Comparison of ENCODE assay signal across 8 mouse cellular contexts in genomic region chr9:64339361-64339760, GRCm38 (mm10). TPM values are rescaled to one million over a fixed set of nuclear protein-coding genes. Genes with fewer than 3 reads are reported as not detected.
A peak's percentile ranks its signal among the peaks of the same experiment; 100 is the strongest.
DNase-seq lines count a peak whose midpoint lies in the region; ATAC-seq and TF ChIP-seq lines count a peak whose summit lies in the region.

No protein-coding gene starts in this region.

- TF ChIP-seq CTCF in liver, postnatal 0 days (IDR thresholded peaks at IDR 0.05; ENCODE audit: low read depth), result no peak

- ATAC-seq in liver, embryonic 11.5 days (replicated peaks; ENCODE audit: low FRiP score), result no peak
- no peak for ATAC-seq in liver, postnatal 0 days
- no peak for ATAC-seq in embryonic facial prominence, embryonic 14.5 days (ENCODE audit: low read depth)
- ATAC-seq in intestine, embryonic 16.5 days, result no peak
- ATAC-seq in neural tube, embryonic 14.5 days (ENCODE audit: low read depth), result no peak

- peaks cover 9% of the 10 kb centered on the region for H3K4me1 ChIP-seq in liver, embryonic 11.5 days (replicated peaks; ENCODE audit: control insufficient read depth, insufficient read depth, low read length)
- peaks cover 6% of the 10 kb centered on the region for H3K4me1 ChIP-seq in liver, postnatal 0 days (ENCODE audit: insufficient read depth)
- peaks cover 4% of the 10 kb centered on the region; the same call in 1 of the 2 replicates for H3K4me1 ChIP-seq in embryonic facial prominence, embryonic 14.5 days (ENCODE audit: control insufficient read depth, insufficient read depth, low read length)
- H3K4me1 ChIP-seq in intestine, embryonic 16.5 days (ENCODE audit: control insufficient read depth, insufficient read depth, low read length), result peaks cover 5% of the 10 kb centered on the region; the same call in 1 of the 2 replicates
- H3K4me1 ChIP-seq in neural tube, embryonic 14.5 days (ENCODE audit: control insufficient read depth, insufficient read depth, low read length), result peaks cover 10% of the 10 kb centered on the region; the same call in 1 of the 2 replicates

- peak overlapping the region; percentile 82; the same call in 1 of the 2 replicates for H3K4me3 ChIP-seq in liver, embryonic 11.5 days (ENCODE audit: low read depth, low read length)
- no peak overlapping the region for H3K4me3 ChIP-seq in liver, postnatal 0 days (ENCODE audit: low read depth, low read length)
- 0 out of 2 replicates have a peak overlapping the region, but pooled peaks have one; percentile 62 for H3K4me3 ChIP-seq in embryonic facial prominence, embryonic 14.5 days (ENCODE audit: low read depth, low read length)
- peak overlapping the region; percentile 72; the same call in 1 of the 2 replicates for H3K4me3 ChIP-seq in intestine, embryonic 16.5 days (ENCODE audit: low read length)
- no peak overlapping the region for H3K4me3 ChIP-seq in neural tube, embryonic 14.5 days (ENCODE audit: low read depth, low read length)

- no peaks in the 10 kb centered on the region for H3K27me3 ChIP-seq in liver, embryonic 11.5 days (replicated peaks; ENCODE audit: control insufficient read depth, insufficient read depth, low read length)
- no peaks in the 10 kb centered on the region for H3K27me3 ChIP-seq in liver, postnatal 0 days (ENCODE audit: insufficient read depth, low read length)
- no peaks in the 10 kb centered on the region for H3K27me3 ChIP-seq in embryonic facial prominence, embryonic 14.5 days (replicated peaks; ENCODE audit: control insufficient read depth, insufficient read depth, low read length)
- H3K27me3 ChIP-seq in intestine, embryonic 16.5 days (replicated peaks; ENCODE audit: control insufficient read depth, insufficient read depth, low read length), result no peaks in the 10 kb centered on the region
- no peaks in the 10 kb centered on the region for H3K27me3 ChIP-seq in neural tube, embryonic 14.5 days (ENCODE audit: control insufficient read depth, insufficient read depth, low read length)

- no peaks in the 10 kb centered on the region for H3K9me3 ChIP-seq in liver, embryonic 11.5 days (ENCODE audit: control insufficient read depth, low read length)
- H3K9me3 ChIP-seq in liver, postnatal 0 days (ENCODE audit: low read length), result no peaks in the 10 kb centered on the region
- H3K9me3 ChIP-seq in embryonic facial prominence, embryonic 14.5 days (ENCODE audit: control insufficient read depth, low read length), result no peaks in the 10 kb centered on the region
- H3K9me3 ChIP-seq in intestine, embryonic 16.5 days (ENCODE audit: control insufficient read depth, low read length), result no peaks in the 10 kb centered on the region
- H3K9me3 ChIP-seq in neural tube, embryonic 14.5 days (ENCODE audit: control insufficient read depth, low read length), result no peaks in the 10 kb centered on the region

- no peak for TF ChIP-seq EP300 in liver, postnatal 0 days (IDR thresholded peaks at IDR 0.05; ENCODE audit: low read depth)

- H3K4me2 ChIP-seq in liver, embryonic 11.5 days, result peak overlapping the region; percentile 92
- no peak overlapping the region; the same call in 1 of the 2 replicates for H3K4me2 ChIP-seq in liver, postnatal 0 days (ENCODE audit: low read depth, low read length)
- peak overlapping the region; percentile 55 for H3K4me2 ChIP-seq in embryonic facial prominence, embryonic 14.5 days (ENCODE audit: low read depth, low read length)
- peak overlapping the region; percentile 90 for H3K4me2 ChIP-seq in intestine, embryonic 16.5 days (ENCODE audit: low read depth, low read length)
- peak overlapping the region; percentile 76; the same call in 1 of the 2 replicates for H3K4me2 ChIP-seq in neural tube, embryonic 14.5 days (ENCODE audit: low read depth, low read length)

- 61% methylated on average over 8 of the region's 8 CpGs for WGBS in liver, embryonic 11.5 days
- 73% methylated on average over 8 of the region's 8 CpGs for WGBS in liver, postnatal 0 days (ENCODE audit: insufficient replicate concordance)
- 22% methylated on average over 8 of the region's 8 CpGs for whole genome bisulfite sequencing in embryonic facial prominence, embryonic 14.5 days
- 44% methylated on average over 8 of the region's 8 CpGs for WGBS in intestine, embryonic 16.5 days
- 23% methylated on average over 8 of the region's 8 CpGs for WGBS in neural tube, embryonic 14.5 days

- H3K36me3 ChIP-seq in liver, embryonic 11.5 days (ENCODE audit: control insufficient read depth, insufficient read depth, low read length), result 0 out of 2 replicates have a peak, but pooled peaks cover 5% of the 10 kb centered on the region
- peaks cover 19% of the 10 kb centered on the region for H3K36me3 ChIP-seq in liver, postnatal 0 days (replicated peaks; ENCODE audit: insufficient read depth, low read length)
- peaks cover 28% of the 10 kb centered on the region for H3K36me3 ChIP-seq in embryonic facial prominence, embryonic 14.5 days (ENCODE audit: control insufficient read depth, insufficient read depth, low read length)
- peaks cover 3% of the 10 kb centered on the region; the same call in 1 of the 2 replicates for H3K36me3 ChIP-seq in intestine, embryonic 16.5 days (ENCODE audit: control insufficient read depth, insufficient read depth, low read length)
- H3K36me3 ChIP-seq in neural tube, embryonic 14.5 days (ENCODE audit: control insufficient read depth, insufficient read depth, low read length), result no peaks in the 10 kb centered on the region

- no peak overlapping the region for H3K27ac ChIP-seq in liver, embryonic 11.5 days (ENCODE audit: low read depth, low read length)
- no peak overlapping the region for H3K27ac ChIP-seq in liver, postnatal 0 days (ENCODE audit: low read depth)
- H3K27ac ChIP-seq in embryonic facial prominence, embryonic 14.5 days (replicated peaks; ENCODE audit: low read depth, low read length), result no peak overlapping the region; the same call in 1 of the 2 replicates
- no peak overlapping the region; the same call in 1 of the 2 replicates for H3K27ac ChIP-seq in intestine, embryonic 16.5 days (ENCODE audit: low read length)
- H3K27ac ChIP-seq in neural tube, embryonic 14.5 days (ENCODE audit: low read depth, low read length), result no peak overlapping the region

- no peak for DNase-seq in liver, embryonic 11.5 days (ENCODE audit: low spot score)
- DNase-seq in liver, postnatal 0 days, result no peak
- no peak for DNase-seq in embryonic facial prominence, embryonic 14.5 days (ENCODE audit: low spot score)
- no peak for DNase-seq in cerebellum, adult 11 months
- DNase-seq in urinary bladder, adult 2 months (ENCODE audit: low spot score), result no peak
- no peak for DNase-seq in ovary, postnatal 10 days (ENCODE audit: low spot score)

- no peak overlapping the region for H3K9ac ChIP-seq in liver, embryonic 11.5 days (ENCODE audit: low read depth, low read length)
- no peak overlapping the region for H3K9ac ChIP-seq in liver, postnatal 0 days (replicated peaks)
- no peak overlapping the region for H3K9ac ChIP-seq in embryonic facial prominence, embryonic 14.5 days (ENCODE audit: low read depth, low read length)
- peak overlapping the region; percentile 99; the same call in 1 of the 2 replicates for H3K9ac ChIP-seq in intestine, embryonic 16.5 days (ENCODE audit: low read depth, low read length)
- H3K9ac ChIP-seq in neural tube, embryonic 14.5 days (replicated peaks; ENCODE audit: low read depth, low read length), result no peak overlapping the region

RNA-seq across cellular contexts. Expression of gene Dis3l, which starts 1.7 kb away (rescaled TPM):
- 18.2 and 21.3 TPM in 2 replicates for polyA plus RNA-seq in liver, embryonic 11.5 days (2014; fragmentation: Nextera tagmentation; extraction: Ambion mirVana)
- 3.7 and 5.1 TPM in 2 replicates for polyA plus RNA-seq in liver, postnatal 0 days (2015; fragmentation: Nextera tagmentation; extraction: Ambion mirVana)
- 19.5 and 19.6 TPM in 2 replicates for polyA plus RNA-seq in embryonic facial prominence, embryonic 14.5 days (2014; fragmentation: Nextera tagmentation; extraction: Ambion mirVana)
- polyA plus RNA-seq in intestine, embryonic 16.5 days (2015; fragmentation: Nextera tagmentation; extraction: Ambion mirVana), result 20.3 and 21.4 TPM in 2 replicates
- 21.5 and 25.3 TPM in 2 replicates for polyA plus RNA-seq in neural tube, embryonic 14.5 days (2014; fragmentation: Nextera tagmentation; extraction: Ambion mirVana)
- 20.2 and 21.5 TPM in 2 replicates for polyA plus RNA-seq in urinary bladder, adult 2 months (2012; rRNA removed)

RNA-seq across cellular contexts. Expression of gene Megf11, which starts 46.1 kb away (rescaled TPM):
- polyA plus RNA-seq in liver, embryonic 11.5 days (2014; fragmentation: Nextera tagmentation; extraction: Ambion mirVana), result 0.53 and 0.66 TPM in 2 replicates
- 0.11 and 0.15 TPM in 2 replicates for polyA plus RNA-seq in liver, postnatal 0 days (2015; fragmentation: Nextera tagmentation; extraction: Ambion mirVana)
- 1.1 and 1.3 TPM in 2 replicates for polyA plus RNA-seq in embryonic facial prominence, embryonic 14.5 days (2014; fragmentation: Nextera tagmentation; extraction: Ambion mirVana)
- 0.71 and 0.76 TPM in 2 replicates for polyA plus RNA-seq in intestine, embryonic 16.5 days (2015; fragmentation: Nextera tagmentation; extraction: Ambion mirVana)
- polyA plus RNA-seq in neural tube, embryonic 14.5 days (2014; fragmentation: Nextera tagmentation; extraction: Ambion mirVana), result 17.7 and 22.5 TPM in 2 replicates
- 0.17 and 0.22 TPM in 2 replicates for polyA plus RNA-seq in urinary bladder, adult 2 months (2012; rRNA removed)

RNA-seq across cellular contexts. Expression of gene Tipin, which starts 58.0 kb away (rescaled TPM):
- polyA plus RNA-seq in liver, embryonic 11.5 days (2014; fragmentation: Nextera tagmentation; extraction: Ambion mirVana), result 361 and 387 TPM in 2 replicates
- polyA plus RNA-seq in liver, postnatal 0 days (2015; fragmentation: Nextera tagmentation; extraction: Ambion mirVana), result 104 and 109 TPM in 2 replicates
- polyA plus RNA-seq in embryonic facial prominence, embryonic 14.5 days (2014; fragmentation: Nextera tagmentation; extraction: Ambion mirVana), result 168 and 218 TPM in 2 replicates
- polyA plus RNA-seq in intestine, embryonic 16.5 days (2015; fragmentation: Nextera tagmentation; extraction: Ambion mirVana), result 129 and 142 TPM in 2 replicates
- polyA plus RNA-seq in neural tube, embryonic 14.5 days (2014; fragmentation: Nextera tagmentation; extraction: Ambion mirVana), result 60.1 and 68.5 TPM in 2 replicates
- polyA plus RNA-seq in urinary bladder, adult 2 months (2012; rRNA removed), result 39.2 and 43.9 TPM in 2 replicates

Comparison
In these comparisons a context has a peak if more than half of its experiments do, and no peak if none do; other contexts are left out.
1. H3K4me3 ChIP-seq: peak in liver, embryonic 11.5 days (single experiment), embryonic facial prominence, embryonic 14.5 days (single experiment) and intestine, embryonic 16.5 days (single experiment); none in liver, postnatal 0 days (single experiment) and neural tube, embryonic 14.5 days (single experiment).